Mouse (Mus musculus): Measurements from ENCODE around the gene Pnmt.

The Pnmt gene

DNA sequence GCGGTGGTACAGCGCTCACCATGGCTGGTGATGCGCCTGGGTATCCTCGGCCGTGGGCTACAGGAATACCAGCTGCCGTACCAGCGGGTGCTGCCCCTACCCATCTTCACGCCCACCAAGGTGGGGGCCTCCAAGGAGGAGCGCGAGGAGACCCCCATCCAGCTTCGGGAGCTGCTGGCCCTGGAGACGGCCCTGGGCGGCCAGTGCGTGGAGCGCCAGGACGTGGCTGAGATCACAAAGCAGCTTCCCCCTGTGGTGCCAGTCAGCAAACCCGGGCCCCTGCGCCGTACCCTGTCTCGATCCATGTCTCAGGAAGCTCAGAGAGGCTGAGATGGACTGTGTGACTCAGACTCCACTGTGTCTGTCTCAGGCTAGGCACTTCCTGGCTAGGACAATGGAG is 2.0 kb upstream of the Pnmt start:
- DNase-seq (ENCODE audit: low read depth, low spot score), result no peak

DNA sequence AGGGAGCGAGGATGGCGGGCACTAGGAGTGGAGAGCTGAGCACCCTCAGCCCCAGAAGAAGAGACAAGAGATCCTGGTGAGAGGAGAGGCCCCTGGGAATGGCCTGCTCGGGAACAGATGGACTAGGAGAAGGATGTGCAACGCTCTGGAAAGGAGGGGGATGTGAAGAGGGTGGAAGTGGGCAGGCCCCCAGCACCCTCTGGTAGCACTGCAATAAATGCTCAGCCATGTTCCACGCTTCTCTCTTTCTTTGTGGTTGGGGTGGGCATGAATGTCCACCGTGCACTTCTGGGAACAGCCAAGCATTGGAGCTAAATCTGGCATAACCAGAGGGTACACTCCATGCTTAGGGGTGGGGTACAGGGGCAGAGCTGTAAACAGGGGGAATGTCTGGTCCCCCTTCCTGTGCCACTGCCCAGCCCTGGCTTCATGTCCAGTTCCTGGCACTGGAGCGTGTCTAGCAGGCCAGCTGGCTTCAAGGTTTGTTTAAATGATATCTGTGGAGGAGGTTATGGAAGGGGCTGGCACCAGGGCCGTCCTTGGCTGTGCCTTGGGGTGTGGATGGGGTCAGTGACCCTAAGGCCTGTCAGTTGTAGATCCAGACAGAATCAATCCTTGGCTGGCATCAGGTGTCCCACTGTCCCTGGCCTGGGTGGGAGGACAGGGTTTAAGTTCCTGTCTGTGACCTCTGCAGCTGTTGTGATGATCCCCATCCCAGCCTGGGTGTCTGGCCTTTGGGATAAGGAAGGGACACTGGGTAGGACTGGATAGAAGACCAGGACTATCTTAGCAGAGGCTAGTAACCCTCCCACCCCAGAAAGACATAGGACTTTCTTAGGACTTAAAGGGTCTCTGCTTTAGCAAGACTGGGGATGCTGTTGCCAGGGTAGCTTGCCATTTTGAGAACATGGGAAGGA is 1.3 kb upstream of the Pnmt start:
- DNase-seq (ENCODE audit: low read depth, low spot score), result peak; percentile 93

DNA sequence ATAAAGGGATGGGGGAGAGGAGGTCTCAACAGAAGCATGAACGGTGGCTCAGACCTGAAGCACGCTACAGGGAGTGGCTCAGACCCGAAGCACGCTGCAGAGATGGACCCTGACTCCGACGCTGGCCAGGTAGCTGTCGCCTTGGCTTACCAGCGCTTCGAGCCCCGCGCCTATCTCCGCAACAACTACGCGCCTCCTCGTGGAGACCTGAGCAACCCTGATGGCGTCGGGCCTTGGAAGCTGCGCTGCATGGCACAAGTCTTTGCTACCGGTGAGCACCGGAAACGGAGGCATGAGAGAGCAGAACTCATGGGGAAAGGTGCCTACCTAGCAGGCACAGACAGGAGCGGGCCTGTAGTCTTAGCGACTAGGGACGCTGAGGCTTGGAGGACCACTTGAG is 346 bp downstream of the Pnmt start:
- DNase-seq (ENCODE audit: low read depth, low spot score), result peak; percentile 57

- peak; percentile 67 for DNase-seq (ENCODE audit: low read depth, low spot score)
These were observed 867 bp downstream of the Pnmt start for GRCm38 (mm10) chr11:98387056-98387577.

- DNase-seq (ENCODE audit: low read depth, low spot score), result peak; percentile 65
These were observed 2.0 kb downstream of the Pnmt start for GRCm38 (mm10) chr11:98388282-98388681.

- DNase-seq (ENCODE audit: low read depth, low spot score), result no peak
These were observed 3.1 kb downstream of the Pnmt start for GRCm38 (mm10) chr11:98389221-98389780.

- no peak for DNase-seq (ENCODE audit: low read depth, low spot score)
These were observed 3.9 kb downstream of the Pnmt start for GRCm38 (mm10) chr11:98390141-98390540.

DNA sequence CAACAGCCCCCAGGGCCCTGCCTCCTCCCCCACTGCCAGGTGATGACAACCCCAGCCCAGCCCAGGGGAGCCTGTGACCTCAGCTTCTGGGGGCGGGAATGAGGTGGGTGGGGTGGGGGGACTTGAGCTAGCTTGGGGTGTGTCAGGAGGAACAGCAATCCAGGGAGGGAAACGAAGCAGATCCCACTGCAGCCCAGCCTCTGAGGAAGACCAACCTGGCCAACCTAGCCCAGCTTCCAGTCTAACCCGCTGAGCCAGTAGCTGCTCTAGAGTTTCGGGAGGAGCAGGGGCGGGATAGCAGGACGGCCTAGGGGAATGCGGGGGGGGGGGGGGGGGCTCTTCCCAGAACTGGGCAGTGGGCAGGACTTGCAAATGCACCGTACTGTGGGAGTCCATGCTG is 5.8 kb downstream of the Pnmt start:
- DNase-seq (ENCODE audit: low read depth, low spot score), result no peak

DNA sequence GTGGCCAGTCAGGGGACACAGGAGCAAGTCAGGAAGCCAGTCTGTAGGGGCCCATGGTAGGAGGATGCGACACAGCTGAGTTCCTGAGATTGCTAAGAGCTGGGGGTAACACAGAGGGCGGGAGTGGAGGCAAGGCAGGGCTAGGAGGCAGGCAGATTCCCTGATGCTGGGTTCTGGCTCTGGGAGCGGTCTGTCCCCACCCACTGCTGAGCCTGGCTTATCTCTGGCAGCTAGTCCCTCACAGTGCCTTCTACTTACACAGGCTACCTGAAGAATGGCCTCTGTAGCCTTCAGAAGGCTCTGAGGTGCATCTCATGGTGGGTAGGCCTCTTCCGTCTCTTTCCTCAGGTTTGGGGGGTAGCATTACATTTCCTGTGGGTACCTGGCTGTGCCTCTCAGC is 6.4 kb downstream of the Pnmt start:
- no peak for DNase-seq (ENCODE audit: low read depth, low spot score)

GRCm38 (mm10) chr11:98393317-98393716 is 7.1 kb downstream of the Pnmt start:
- DNase-seq (ENCODE audit: low read depth, low spot score), result no peak

- DNase-seq (ENCODE audit: low read depth, low spot score), result peak; percentile 73
These were observed 8.1 kb downstream of the Pnmt start for GRCm38 (mm10) chr11:98394301-98394700.

DNA sequence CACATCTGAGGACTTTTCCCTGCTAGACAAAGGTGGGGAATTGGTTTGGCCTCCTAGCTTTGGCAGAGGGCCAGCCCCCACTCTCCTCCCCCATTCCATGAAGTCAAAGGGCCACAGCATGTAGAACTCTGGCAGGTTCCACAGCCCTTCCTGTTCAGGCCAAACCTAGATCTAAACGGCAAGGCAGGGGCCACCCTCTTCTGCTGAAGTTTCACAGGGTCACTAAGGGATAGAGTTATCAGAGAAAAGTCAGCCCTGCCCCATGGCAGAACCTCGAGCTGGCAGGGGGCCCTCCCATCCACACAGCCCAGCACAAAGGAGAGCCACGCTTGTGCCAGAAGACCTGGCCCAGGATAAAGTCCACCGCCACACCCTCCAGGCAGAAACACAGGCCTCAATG is 8.8 kb downstream of the Pnmt start:
- no peak for DNase-seq (ENCODE audit: low read depth, low spot score)

- DNase-seq (ENCODE audit: low read depth, low spot score), result no peak
These were observed 11.7 kb downstream of the Pnmt start for GRCm38 (mm10) chr11:98397946-98398345.

DNA sequence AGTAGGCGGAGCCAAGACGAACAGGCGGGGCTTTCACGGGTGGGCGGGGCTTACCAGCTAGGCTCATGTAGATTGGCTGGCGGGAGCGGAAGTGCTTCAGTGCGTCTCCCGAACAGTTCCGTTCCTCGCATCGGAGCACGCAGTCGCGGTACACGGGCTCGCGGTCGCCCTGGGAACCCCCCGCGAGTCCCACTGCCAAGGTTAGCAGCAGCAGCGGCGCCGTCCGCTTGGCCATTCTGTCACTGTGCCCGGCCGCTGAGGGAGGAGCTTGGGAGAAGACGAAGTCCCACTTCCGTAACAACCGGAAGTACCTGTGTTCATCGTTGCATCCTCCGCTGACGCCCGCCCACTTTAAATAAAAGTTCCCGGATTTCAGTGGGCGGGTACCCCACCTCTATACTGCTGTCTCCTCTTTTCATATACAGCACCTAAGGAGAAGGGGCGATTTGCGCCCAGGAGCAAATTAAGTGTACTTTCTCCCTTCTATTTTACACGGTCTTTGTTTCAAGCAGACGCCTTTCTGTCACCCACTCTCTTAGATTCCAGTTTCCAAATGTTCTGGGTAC is 14.0 kb downstream of the Pnmt start, which contains the start of gene Pgap3:
Gene Pgap3, minus strand, starts transcription at position 330 of the 566 bp plus-strand sequence.
- peak; percentile 88 for DNase-seq (ENCODE audit: low read depth, low spot score)

GRCm38 (mm10) chr11:98400816-98401215 is 14.6 kb downstream of the Pnmt start:
- no peak for DNase-seq (ENCODE audit: low read depth, low spot score)

DNA sequence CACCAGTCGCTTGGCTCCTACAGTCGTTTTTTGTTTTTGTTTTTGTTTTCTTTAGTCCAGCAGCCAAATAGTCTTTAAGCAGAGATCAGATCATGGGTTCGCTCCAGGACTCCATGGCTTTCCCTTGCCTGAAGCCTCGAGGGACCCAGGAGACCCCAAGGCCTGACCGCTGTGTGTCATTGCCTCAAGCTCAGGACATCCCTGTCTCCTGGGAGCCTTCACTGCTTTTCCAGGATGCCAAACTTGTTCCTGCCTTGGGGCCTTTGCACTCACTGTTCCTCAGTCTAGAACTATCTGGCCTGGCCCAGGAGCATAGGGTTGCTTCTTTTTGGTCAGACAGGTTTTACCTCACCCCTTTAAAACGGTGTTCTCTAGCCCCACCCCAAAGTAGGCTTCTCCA is 20.4 kb downstream of the Pnmt start:
- DNase-seq (ENCODE audit: low read depth, low spot score), result no peak

GRCm38 (mm10) chr11:98408872-98409271 is 22.6 kb downstream of the Pnmt start:
- DNase-seq (ENCODE audit: low read depth, low spot score), result no peak

DNA sequence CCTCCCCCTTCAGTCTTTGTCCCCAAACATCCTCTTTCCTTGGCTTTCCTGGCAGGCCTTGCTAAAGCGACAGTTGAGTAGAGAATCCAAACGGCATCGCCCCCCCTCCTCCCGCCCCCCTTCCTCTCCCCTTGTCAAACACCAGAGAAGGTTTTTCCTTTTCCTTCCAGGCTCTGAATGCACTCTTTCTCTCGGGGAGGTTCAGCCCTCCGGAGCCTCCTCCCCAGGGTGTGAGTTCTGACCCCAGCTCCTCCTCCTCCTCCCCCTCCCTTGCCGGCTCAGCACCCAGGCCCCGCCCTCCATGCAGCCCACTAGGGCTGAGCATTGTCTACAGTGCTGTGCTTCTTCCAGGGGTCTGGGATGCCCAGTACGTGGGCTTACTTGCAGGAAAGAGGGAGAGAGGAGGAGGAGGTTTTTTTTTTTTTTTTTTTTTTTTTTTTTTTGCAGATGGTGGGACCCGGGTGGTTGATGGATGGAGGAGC is 23.1 kb downstream of the Pnmt start:
- DNase-seq (ENCODE audit: low read depth, low spot score), result no peak

DNA sequence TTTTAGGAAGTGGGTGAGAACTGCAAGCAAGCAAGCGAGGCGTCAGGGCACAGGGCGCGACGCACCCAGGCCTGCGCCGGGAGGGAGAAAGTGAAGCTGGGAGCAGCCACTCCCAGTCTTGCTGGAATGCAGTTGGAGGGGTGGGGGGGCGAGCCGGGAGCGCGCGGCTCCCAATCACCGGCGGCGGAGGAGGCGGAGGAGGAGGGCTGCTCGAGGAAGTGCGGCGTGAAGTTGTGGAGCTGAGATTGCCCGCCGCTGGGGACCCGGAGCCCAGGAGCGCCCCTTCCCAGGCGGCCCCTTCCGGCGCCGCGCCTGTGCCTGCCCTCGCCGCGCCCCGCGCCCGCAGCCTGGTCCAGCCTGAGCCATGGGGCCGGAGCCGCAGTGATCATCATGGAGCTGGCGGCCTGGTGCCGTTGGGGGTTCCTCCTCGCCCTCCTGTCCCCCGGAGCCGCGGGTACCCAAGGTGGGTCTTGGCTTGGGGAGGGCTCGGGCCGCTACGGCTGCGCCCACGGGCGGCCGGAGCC is 26.1 kb downstream of the Pnmt start, which contains the start of gene Erbb2:
Gene Erbb2, plus strand, starts transcription at position 198 of the 524 bp plus-strand sequence.
- DNase-seq (ENCODE audit: low read depth, low spot score), result no peak

- no peak for DNase-seq (ENCODE audit: low read depth, low spot score)
These were observed 26.6 kb downstream of the Pnmt start for GRCm38 (mm10) chr11:98412797-98413301.

GRCm38 (mm10) chr11:98413731-98414130 is 27.5 kb downstream of the Pnmt start:
- no peak for DNase-seq (ENCODE audit: low read depth, low spot score)

GRCm38 (mm10) chr11:98414162-98414561 is 27.9 kb downstream of the Pnmt start:
- no peak for DNase-seq (ENCODE audit: low read depth, low spot score)
